In genomic region chr4:34990659-34991058, GRCm38 (mm10) we compare ENCODE assay signal across 20 mouse cellular contexts.
DNase-seq lines count a peak whose midpoint lies in the region; ATAC-seq and TF ChIP-seq lines count a peak whose summit lies in the region.
"Had no signal": no experiment of that assay in that cellular context is flagged by ENCODE, and none has a peak within 500 bp of the region (broad histone marks: within the 10 kb centered on the region; RNA-seq: fewer than 3 reads in every experiment).

No protein-coding gene starts in this region.

- no peak overlapping the region for H3K4me3 ChIP-seq in kidney, adult 2 months (ENCODE audit: insufficient read depth, low read depth, low read length)
- no peak overlapping the region for H3K4me3 ChIP-seq in kidney, embryonic 15.5 days (replicated peaks)
- H3K4me3 ChIP-seq in liver, postnatal 0 days (ENCODE audit: low read depth, low read length) = no peak overlapping the region
- no peak overlapping the region for H3K4me3 ChIP-seq in liver, embryonic 11.5 days (ENCODE audit: low read depth, low read length)
- 0 out of 2 replicates have a peak overlapping the region, but pooled peaks have one; percentile 5 for H3K4me3 ChIP-seq in intestine, postnatal 0 days (ENCODE audit: low read depth, low read length)
- H3K4me3 ChIP-seq in small intestine, adult 2 months (ENCODE audit: low read depth, low read length) = peak overlapping the region; percentile 15; the same call in 1 of the 2 replicates
- H3K4me3 ChIP-seq in embryonic facial prominence, embryonic 10.5 days = no peak overlapping the region
- H3K4me3 ChIP-seq: embryonic facial prominence, embryonic 15.5 days; layer of hippocampus, adult 2 months; limb, embryonic 12.5 days; liver, embryonic 15.5 days had no signal

- no peak for TF ChIP-seq EP300 in liver, postnatal 0 days (IDR thresholded peaks at IDR 0.05; ENCODE audit: low read depth)

- DNase-seq in kidney, adult 2 months = peak; percentile 68
- no peak for DNase-seq in liver, postnatal 0 days
- no peak for DNase-seq in liver, embryonic 11.5 days (ENCODE audit: low spot score)
- no peak for DNase-seq in retina, postnatal 1 day
- DNase-seq in embryonic facial prominence, embryonic 10.5 days (ENCODE audit: low spot score) = no peak
- DNase-seq: cerebellum, adult 9-10 months; gastrocnemius, postnatal 10 days; spleen, adult 18-20 months had no signal

- no peaks in the 10 kb centered on the region for H3K27me3 ChIP-seq in kidney, adult 2 months (replicated peaks; ENCODE audit: control insufficient read depth, insufficient read depth, low read length)
- peaks cover 4% of the 10 kb centered on the region for H3K27me3 ChIP-seq in kidney, embryonic 15.5 days
- H3K27me3 ChIP-seq in liver, postnatal 0 days (ENCODE audit: insufficient read depth, low read length) = no peaks in the 10 kb centered on the region
- no peaks in the 10 kb centered on the region for H3K27me3 ChIP-seq in liver, embryonic 11.5 days (replicated peaks; ENCODE audit: control insufficient read depth, insufficient read depth, low read length)
- H3K27me3 ChIP-seq in intestine, postnatal 0 days (replicated peaks; ENCODE audit: control insufficient read depth, insufficient read depth, low read length) = no peaks in the 10 kb centered on the region
- no peaks in the 10 kb centered on the region for H3K27me3 ChIP-seq in small intestine, adult 2 months (ENCODE audit: control insufficient read depth, insufficient read depth, low read length)
- 0 out of 2 replicates have a peak, but pooled peaks cover 12% of the 10 kb centered on the region for H3K27me3 ChIP-seq in embryonic facial prominence, embryonic 10.5 days (replicated peaks; ENCODE audit: low read depth, poor library complexity, severe bottlenecking)
- H3K27me3 ChIP-seq: limb, embryonic 12.5 days; liver, embryonic 15.5 days had no signal

- peaks cover 29% of the 10 kb centered on the region for H3K4me1 ChIP-seq in kidney, adult 2 months (ENCODE audit: control insufficient read depth, insufficient read depth, low read length)
- peaks cover 32% of the 10 kb centered on the region for H3K4me1 ChIP-seq in kidney, embryonic 15.5 days
- H3K4me1 ChIP-seq in liver, postnatal 0 days (ENCODE audit: insufficient read depth) = peaks cover 8% of the 10 kb centered on the region
- H3K4me1 ChIP-seq in liver, embryonic 11.5 days (replicated peaks; ENCODE audit: control insufficient read depth, insufficient read depth, low read length) = peaks cover 10% of the 10 kb centered on the region; the same call in 1 of the 2 replicates
- H3K4me1 ChIP-seq in intestine, postnatal 0 days (replicated peaks; ENCODE audit: control insufficient read depth, insufficient read depth, low read length) = peaks cover 11% of the 10 kb centered on the region; the same call in 1 of the 2 replicates
- peaks cover 33% of the 10 kb centered on the region for H3K4me1 ChIP-seq in small intestine, adult 2 months (ENCODE audit: control insufficient read depth, insufficient read depth, insufficient read length, low read length)
- H3K4me1 ChIP-seq in embryonic facial prominence, embryonic 10.5 days = peaks cover 43% of the 10 kb centered on the region

- no peak for TF ChIP-seq POLR2A in kidney, adult 2 months (IDR thresholded peaks at IDR 0.05; ENCODE audit: low read depth, low read length)
- TF ChIP-seq POLR2A in small intestine, adult 2 months (IDR thresholded peaks at IDR 0.05; ENCODE audit: low read depth, low read length) = no peak

- H3K9me3 ChIP-seq in kidney, embryonic 15.5 days (replicated peaks) = no peaks in the 10 kb centered on the region
- H3K9me3 ChIP-seq in liver, postnatal 0 days (ENCODE audit: low read length) = no peaks in the 10 kb centered on the region
- H3K9me3 ChIP-seq in liver, embryonic 11.5 days (ENCODE audit: control insufficient read depth, low read length) = no peaks in the 10 kb centered on the region
- no peaks in the 10 kb centered on the region for H3K9me3 ChIP-seq in intestine, postnatal 0 days (ENCODE audit: control insufficient read depth)
- no peaks in the 10 kb centered on the region for H3K9me3 ChIP-seq in embryonic facial prominence, embryonic 10.5 days
- H3K9me3 ChIP-seq: embryonic facial prominence, embryonic 15.5 days; limb, embryonic 12.5 days; liver, embryonic 15.5 days had no signal

- H3K27ac ChIP-seq in kidney, adult 2 months (ENCODE audit: insufficient read depth, low read depth, low read length) = peak overlapping the region; percentile 75
- H3K27ac ChIP-seq in kidney, embryonic 15.5 days = no peak overlapping the region
- peak overlapping the region; percentile 75 for H3K27ac ChIP-seq in liver, postnatal 0 days (ENCODE audit: low read depth)
- no peak overlapping the region for H3K27ac ChIP-seq in liver, embryonic 11.5 days (ENCODE audit: low read depth, low read length)
- H3K27ac ChIP-seq in intestine, postnatal 0 days (ENCODE audit: low read depth, low read length) = peak overlapping the region; percentile 79
- H3K27ac ChIP-seq in small intestine, adult 2 months (ENCODE audit: insufficient read depth, low read depth, low read length) = peak overlapping the region; percentile 87
- H3K27ac ChIP-seq in embryonic facial prominence, embryonic 10.5 days (replicated peaks) = no peak overlapping the region
- H3K27ac ChIP-seq: embryonic facial prominence, embryonic 15.5 days; hindbrain, postnatal 0 days; layer of hippocampus, adult 2 months; limb, embryonic 12.5 days; macrophage had no signal

- no peak overlapping the region for H3K4me2 ChIP-seq in kidney, embryonic 15.5 days
- H3K4me2 ChIP-seq in liver, postnatal 0 days (ENCODE audit: low read depth, low read length) = no peak overlapping the region
- H3K4me2 ChIP-seq in liver, embryonic 11.5 days = no peak overlapping the region
- peak overlapping the region; percentile 48 for H3K4me2 ChIP-seq in intestine, postnatal 0 days (replicated peaks; ENCODE audit: low read depth)
- H3K4me2 ChIP-seq: embryonic facial prominence, embryonic 15.5 days; heart, embryonic 11.5 days; limb, embryonic 12.5 days; liver, embryonic 15.5 days had no signal

- no peaks in the 10 kb centered on the region for H3K36me3 ChIP-seq in kidney, adult 2 months (ENCODE audit: control insufficient read depth, insufficient read depth, low read length)
- H3K36me3 ChIP-seq in kidney, embryonic 15.5 days = no peaks in the 10 kb centered on the region
- no peaks in the 10 kb centered on the region for H3K36me3 ChIP-seq in liver, postnatal 0 days (replicated peaks; ENCODE audit: insufficient read depth, low read length)
- H3K36me3 ChIP-seq in liver, embryonic 11.5 days (ENCODE audit: control insufficient read depth, insufficient read depth, low read length) = no peaks in the 10 kb centered on the region
- H3K36me3 ChIP-seq in intestine, postnatal 0 days (ENCODE audit: control insufficient read depth, insufficient read depth) = no peaks in the 10 kb centered on the region
- H3K36me3 ChIP-seq in small intestine, adult 2 months (ENCODE audit: control insufficient read depth, insufficient read depth, low read length) = peaks cover under 1% of the 10 kb centered on the region; the same call in 1 of the 2 replicates
- no peaks in the 10 kb centered on the region for H3K36me3 ChIP-seq in embryonic facial prominence, embryonic 10.5 days (replicated peaks)
- H3K36me3 ChIP-seq: embryonic facial prominence, embryonic 15.5 days; limb, embryonic 12.5 days; liver, embryonic 15.5 days had no signal

- no peak overlapping the region for H3K9ac ChIP-seq in kidney, embryonic 15.5 days
- no peak overlapping the region for H3K9ac ChIP-seq in liver, postnatal 0 days (replicated peaks)
- no peak overlapping the region for H3K9ac ChIP-seq in liver, embryonic 11.5 days (ENCODE audit: low read depth, low read length)
- H3K9ac ChIP-seq in intestine, postnatal 0 days (ENCODE audit: low read depth, low read length) = no peak overlapping the region
- H3K9ac ChIP-seq: embryonic facial prominence, embryonic 15.5 days; limb, embryonic 12.5 days; liver, embryonic 15.5 days had no signal

- no peak for TF ChIP-seq CTCF in kidney, adult 2 months (conservative IDR thresholded peaks at IDR 0.05; ENCODE audit: insufficient read depth, insufficient read length, low read depth, low read length)
- TF ChIP-seq CTCF in liver, postnatal 0 days (IDR thresholded peaks at IDR 0.05; ENCODE audit: low read depth) = no peak
- TF ChIP-seq CTCF in intestine, postnatal 0 days (IDR thresholded peaks at IDR 0.05; ENCODE audit: low read depth) = no peak
- TF ChIP-seq CTCF in small intestine, adult 2 months (IDR thresholded peaks at IDR 0.05; ENCODE audit: extremely low read depth, insufficient read length, insufficient replicate concordance, low read depth, low read length) = no peak

- WGBS in kidney, adult 2 months = 53% methylated on average over 9 of the region's 9 CpGs
- WGBS in kidney, embryonic 15.5 days = 68% methylated on average over 9 of the region's 9 CpGs
- WGBS in liver, postnatal 0 days (ENCODE audit: insufficient replicate concordance) = 65% methylated on average over 9 of the region's 9 CpGs
- WGBS in liver, embryonic 11.5 days = 76% methylated on average over 9 of the region's 9 CpGs
- WGBS in intestine, postnatal 0 days = 34% methylated on average over 9 of the region's 9 CpGs
- WGBS in small intestine, adult 2 months = 26% methylated on average over 9 of the region's 9 CpGs
- 87% methylated on average over 9 of the region's 9 CpGs for WGBS in embryonic facial prominence, embryonic 10.5 days

- ATAC-seq in kidney, embryonic 15.5 days (replicated peaks; ENCODE audit: low FRiP score) = no peak
- peak; percentile 16; the same call in 1 of the 2 replicates for ATAC-seq in liver, postnatal 0 days
- ATAC-seq in liver, embryonic 11.5 days (replicated peaks; ENCODE audit: low FRiP score) = no peak
- ATAC-seq in intestine, postnatal 0 days = peak; percentile 85
- ATAC-seq: forebrain, embryonic 14.5 days; hindbrain, postnatal 0 days; lung, postnatal 0 days had no signal

Comparison
In these comparisons a context has a peak if more than half of its experiments do, and no peak if none do; other contexts are left out.
1. H3K27ac ChIP-seq: peak in kidney, adult 2 months (single experiment), liver, postnatal 0 days (single experiment), intestine, postnatal 0 days (single experiment) and small intestine, adult 2 months (single experiment); none in kidney, embryonic 15.5 days (single experiment), liver, embryonic 11.5 days (single experiment) and embryonic facial prominence, embryonic 10.5 days (single experiment).
2. ATAC-seq: peak in liver, postnatal 0 days (single experiment) and intestine, postnatal 0 days (single experiment); none in kidney, embryonic 15.5 days (single experiment) and liver, embryonic 11.5 days (single experiment).
3. H3K4me3 ChIP-seq: peak in intestine, postnatal 0 days (single experiment) and small intestine, adult 2 months (single experiment); none in kidney, adult 2 months (single experiment), kidney, embryonic 15.5 days (single experiment), liver, postnatal 0 days (single experiment), liver, embryonic 11.5 days (single experiment) and embryonic facial prominence, embryonic 10.5 days (single experiment).